Mouse (Mus musculus) T-helper 17 cell (primary cell): ENCODE data around the gene Tars2.
"Not testable (repeated sequence)": the region's sequence is repeated elsewhere in the genome, so short reads cannot be mapped to it uniquely, and the experiment has no call there.

Source experiments
- in situ Hi-C, 2 experiments: fragments of 300-600 bp; cut with MboI, MseI; formaldehyde crosslinking; loops; 1 replicate in 1 of 2; 2 replicates in 1 of 2; pipeline ENCODE4 v1.15.1; 2025; ENCODE audit warnings: high pct_unique_total_duplicates in 2 of 2

Gene Tars2

DNA sequence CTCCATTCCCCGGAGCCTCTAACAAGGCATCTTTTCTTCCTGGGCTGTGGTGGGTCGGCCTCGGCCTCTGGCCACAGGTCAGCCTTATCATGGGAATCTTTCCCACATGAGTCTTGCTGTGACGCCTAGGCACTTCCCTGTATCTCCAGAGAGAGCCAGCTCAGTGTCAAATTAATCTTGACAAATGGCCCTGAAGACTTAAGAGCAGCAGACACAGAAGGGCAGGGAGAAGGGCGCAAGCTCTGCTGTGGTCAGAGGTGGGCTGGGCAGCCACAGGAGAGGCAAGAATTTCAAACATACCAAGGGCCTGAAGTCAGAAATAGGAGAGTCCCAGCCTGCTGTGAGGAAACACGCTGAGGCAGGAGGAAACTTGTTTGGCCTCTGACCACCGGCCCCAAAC, 63.6 kb downstream of the Tars2 start:
- in situ Hi-C loops = no loop called here

- in situ Hi-C loops = no loop called here
These were observed 64.2 kb downstream of the Tars2 start for GRCm38 (mm10) chr3:95695796-95696195.

- in situ Hi-C loops = no loop called here
These were observed 65.0 kb downstream of the Tars2 start for GRCm38 (mm10) chr3:95694808-95695703.

DNA sequence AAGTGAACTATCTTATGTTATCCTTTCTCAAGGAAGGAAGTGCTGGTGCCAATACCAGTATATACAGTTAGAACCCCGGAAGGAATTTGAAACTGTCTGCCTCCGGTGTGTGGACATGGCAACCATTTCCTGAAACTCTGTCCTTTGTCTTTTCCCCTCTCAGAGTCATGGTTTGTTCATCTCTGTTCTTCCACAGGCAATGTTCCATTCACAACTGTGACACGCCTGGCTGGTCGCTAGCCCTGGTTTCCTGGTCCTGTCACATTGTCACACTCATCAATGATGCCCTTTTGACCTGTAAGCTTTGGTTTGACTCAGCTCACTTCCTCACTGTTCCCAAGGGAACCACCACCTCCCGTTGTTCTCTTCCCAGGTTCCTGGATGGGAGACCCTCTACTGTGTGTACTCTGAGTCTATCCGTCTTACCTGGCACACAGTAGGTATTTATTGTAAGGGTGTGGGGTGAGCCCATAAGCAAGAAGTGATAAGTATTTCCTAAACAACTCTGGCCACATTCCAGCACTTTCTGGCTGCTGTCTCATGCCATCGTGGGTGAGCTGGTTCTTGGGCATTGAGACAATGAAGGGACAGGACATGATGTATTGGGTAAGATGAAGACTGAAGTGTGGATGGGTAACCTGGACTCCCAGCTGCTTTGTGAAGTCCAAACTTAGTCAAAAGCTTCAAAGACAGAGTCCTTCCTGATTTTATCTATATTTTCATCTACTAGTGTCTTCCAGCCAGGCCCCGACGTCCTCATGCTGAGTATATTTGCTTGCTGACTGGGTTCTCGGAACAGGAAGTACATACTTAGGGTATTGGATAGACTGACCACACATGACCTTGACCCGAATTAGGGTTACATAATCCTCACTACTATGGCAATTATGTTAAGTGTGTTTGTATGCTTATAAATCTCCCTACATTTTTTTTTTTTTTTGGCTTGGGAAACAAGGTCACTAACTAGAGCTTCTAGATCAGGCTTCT, 65.9 kb downstream of the Tars2 start:
- in situ Hi-C loops = no loop called here

DNA sequence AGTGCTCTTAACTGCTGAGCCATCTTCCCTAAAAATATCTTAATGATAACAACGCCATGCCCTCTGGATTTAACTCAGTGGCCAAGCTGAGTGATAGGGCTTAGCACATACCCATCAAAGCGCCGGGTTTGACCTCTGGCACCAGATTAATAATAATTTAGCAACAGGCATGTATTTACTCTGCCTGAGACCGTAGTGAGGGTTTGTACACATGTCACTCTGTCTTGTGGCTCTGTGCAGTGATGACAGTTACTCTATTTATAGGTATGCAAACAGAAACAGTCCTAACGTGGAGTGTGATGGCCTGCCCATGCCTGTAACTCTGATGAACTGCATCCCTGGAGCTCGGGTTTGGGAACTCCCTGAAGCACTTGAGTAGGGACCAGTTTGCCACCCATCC, 67.3 kb downstream of the Tars2 start:
- in situ Hi-C loops = no loop called here

- in situ Hi-C loops = not testable (repeated sequence)
These were observed 69.5 kb downstream of the Tars2 start for GRCm38 (mm10) chr3:95690552-95690951.
